Mouse (Mus musculus): ENCODE results near the gene Xdh. TPM values are rescaled to one million over a fixed set of nuclear protein-coding genes. Genes with fewer than 3 reads are reported as not detected.

Xdh gene
- total RNA-seq (2021): 100 to 1,000 TPM; 131 to 165 TPM
- long read RNA-seq, experiment 1, full-length matches to known transcripts: 42 of 62 reads
- long read RNA-seq, experiment 1, partial matches to known transcripts: 11 of 62 reads
- long read RNA-seq, experiment 1, other reads (novel, unspliced or antisense): 9 of 62 reads
- long read RNA-seq, experiment 2, full-length matches to known transcripts: 26 of 38 reads
- long read RNA-seq, experiment 2, partial matches to known transcripts: 6 of 38 reads
- long read RNA-seq, experiment 2, other reads (novel, unspliced or antisense): 6 of 38 reads

DNA sequence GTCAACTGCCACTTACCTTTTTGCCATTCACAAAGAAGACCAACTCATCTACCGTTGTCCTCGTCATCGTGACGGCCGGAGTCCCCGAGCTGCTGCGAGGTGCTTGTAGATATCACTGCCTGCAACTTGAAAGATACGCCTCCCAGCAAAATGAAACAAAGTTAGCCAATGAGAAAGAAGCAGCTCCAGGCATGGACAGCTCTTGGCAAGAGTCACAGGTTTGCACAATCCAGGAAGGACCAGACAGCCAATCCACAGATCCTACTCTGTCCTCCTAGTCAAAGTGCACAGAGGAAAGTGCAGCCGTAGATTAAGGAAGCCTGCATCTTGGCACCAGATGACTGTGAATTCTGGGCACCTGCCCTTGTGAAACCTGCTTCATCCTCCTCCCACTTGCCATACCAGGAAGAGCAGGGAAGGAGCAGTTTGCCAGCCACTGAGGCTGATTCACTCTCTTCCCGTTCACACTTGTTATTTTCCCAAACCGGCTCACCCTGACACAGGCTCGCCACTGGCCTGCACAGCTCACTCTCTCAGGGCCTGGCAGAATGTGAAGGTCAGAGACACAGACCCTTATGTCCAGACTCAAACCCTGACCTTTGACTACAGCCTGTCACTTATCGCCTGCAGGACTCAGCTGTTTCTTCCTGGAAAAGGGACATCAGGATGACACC is at the start of gene Xdh:
Gene Xdh, minus strand, starts transcription at position 135 of the 674 bp plus-strand sequence.
- peak; percentile 88 to 94 for DNase-seq

DNA sequence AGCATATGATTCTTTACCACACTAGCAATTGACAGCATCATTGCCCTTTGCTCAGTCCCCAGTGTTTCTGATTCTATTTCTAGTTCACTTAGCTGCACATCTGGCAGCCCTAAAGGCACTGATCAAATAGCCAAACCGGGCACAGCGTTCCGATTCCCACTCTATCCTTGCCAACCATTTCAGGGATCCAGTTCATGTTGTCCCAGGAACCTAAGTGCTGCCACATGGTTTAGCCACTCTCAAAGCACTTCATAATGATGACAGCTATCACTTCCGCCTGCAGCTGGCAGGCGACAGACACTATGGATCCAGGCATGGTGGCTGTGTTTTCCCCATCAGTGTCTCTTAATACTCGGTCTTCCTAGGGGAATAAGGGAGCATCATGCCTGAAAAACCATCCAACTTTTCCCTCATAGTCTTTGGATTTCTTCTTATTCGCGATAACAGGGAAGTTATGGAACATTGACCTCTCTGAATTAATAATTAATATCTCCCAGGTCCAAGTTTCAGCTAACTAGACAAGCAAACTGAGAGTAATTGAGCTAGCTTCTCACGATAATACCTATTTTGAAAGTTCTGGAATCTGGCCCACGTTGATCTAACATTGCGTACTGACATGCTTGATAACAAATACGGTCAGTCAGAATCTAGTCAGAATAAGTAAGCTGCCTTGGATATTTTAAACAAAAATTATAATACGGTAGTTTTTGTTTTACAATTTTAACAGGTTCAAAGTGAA is 46.1 kb upstream of the Xdh start:
- peak; percentile 42 to 68 for DNase-seq

DNA sequence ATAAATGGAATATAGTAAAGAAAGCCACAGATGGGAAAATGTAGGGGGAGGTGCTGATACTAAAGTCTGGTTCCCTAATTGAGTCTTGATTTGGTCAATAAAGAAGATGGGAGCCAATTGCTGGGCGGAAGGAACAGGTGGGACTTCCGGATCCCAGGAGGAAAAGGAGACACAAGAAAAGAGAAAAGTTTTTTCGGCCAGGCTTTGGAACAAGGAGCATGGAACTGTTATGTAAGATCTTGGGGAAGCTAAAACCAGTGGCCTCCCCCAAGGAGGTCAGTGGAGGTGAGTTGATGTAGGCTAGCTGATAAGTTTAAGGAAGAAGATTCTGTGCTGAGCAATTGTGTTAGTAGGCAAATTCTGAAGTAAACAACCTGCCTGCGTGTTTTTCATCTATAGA is 41.3 kb upstream of the Xdh start:
- peak; percentile 44 to 81 for DNase-seq

DNA sequence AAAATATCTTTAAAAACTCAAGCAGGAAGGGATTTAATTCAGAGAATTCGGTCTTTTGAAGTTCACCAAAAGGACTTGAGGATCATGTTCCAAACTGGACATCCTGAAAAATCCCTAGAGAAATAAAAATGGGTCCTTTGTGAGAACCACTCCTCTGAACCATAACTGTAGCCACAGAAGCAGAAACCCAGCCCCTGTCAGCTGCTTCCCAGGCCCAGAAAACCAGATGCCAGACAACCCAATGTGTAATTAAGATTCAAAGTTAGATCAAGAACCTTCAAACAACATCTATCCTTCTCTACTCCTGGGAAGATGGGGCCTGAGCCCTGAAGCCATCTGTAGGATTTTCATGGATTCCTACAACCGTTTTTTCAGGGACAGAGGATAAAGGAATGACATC is 36.6 kb upstream of the Xdh start:
- no peak for DNase-seq

DNA sequence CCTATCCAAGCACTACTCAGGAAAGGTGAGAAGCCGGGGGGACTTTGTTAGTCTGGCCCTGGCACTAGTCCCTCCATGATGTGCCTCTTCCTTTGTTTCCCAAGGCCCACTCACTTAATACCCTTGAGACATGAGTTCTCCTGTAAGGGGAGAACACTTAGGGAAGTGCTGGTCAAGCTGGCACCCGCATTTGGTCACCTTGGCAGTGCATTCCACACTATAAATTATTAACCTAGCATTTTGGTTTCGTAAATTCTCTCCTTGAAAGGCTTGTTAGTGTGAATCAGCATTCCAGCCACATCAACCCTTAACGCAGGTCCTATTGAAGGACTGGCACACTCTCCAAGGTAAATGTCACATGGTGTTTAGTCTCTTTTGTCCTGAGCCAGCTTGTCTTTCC is 35.9 kb upstream of the Xdh start:
- no peak for DNase-seq

DNA sequence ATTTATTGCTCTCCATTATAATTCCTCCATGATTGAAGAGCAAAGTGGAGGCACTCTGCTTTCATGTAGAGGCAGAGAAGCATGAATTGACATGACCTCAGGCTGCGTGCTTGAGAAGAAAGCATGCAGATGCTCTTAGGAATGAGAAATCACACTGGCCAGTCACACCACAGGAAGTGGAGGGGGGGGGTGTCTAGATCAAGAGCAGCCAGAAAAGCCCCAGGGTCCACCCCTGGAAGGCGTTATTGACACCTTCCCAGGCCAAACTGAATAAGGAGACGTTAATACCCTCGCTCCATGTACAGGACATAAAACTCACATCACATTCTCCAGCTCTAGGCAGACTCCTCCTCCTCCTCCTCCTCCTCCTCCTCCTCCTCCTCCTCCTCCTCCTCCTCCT is 34.5 kb upstream of the Xdh start:
- no peak for DNase-seq

DNA sequence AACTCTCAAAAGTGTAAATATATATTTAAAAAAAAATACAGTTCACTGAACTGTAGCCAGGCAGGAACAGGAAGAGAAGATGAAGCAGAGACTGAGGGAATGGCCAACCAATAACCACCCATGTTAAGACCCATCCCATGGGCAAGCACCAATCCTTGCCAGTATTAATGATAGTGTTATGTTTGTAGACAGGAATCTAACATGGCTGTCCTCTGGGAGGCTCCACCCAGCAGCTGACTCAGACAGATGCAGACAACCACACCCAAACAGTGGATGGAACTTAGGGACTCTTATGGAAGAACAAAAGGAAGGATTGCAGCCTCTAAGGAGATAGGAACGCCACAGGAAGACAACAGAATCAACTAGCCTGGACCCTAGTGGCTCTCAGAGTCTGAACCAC is 32.9 kb upstream of the Xdh start:
- no peak for DNase-seq

DNA sequence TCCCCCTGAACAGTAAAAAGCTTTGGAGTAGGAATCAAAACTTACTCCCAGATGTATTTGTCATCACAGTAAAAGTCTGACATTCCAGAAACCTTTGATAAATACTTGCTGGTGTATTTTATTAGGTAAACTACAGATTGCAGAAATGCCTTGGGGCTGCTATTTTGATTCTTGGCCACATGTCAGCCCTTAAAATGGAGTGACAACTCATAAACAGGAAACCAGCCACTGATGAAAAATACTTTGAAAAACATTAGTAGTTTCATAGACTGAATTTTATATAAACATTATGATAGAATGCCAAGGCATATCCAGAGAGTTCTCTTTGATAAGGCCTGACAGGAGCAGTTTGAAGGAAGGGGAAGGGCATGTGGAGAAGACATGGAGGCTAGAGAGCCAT is 26.1 kb upstream of the Xdh start:
- no peak for DNase-seq

DNA sequence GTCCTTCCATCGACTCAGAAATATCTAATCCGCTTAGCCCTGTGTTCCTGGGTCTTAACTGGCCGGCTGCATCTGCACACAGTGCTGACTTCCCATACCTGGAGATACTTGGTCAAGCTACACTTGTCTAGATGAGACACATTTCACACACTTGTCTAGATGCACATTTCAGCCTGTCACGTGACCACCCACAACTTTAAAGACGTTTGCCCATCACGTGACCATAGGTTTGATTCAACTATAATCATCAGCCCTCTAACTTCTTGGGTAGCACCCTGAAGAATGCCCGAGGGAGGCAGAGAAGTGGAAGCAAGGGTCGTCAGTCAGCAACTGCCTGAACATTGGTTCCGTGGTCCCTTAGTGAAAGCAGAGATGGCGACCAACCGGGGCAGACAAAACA is 22.7 kb upstream of the Xdh start:
- no peak for DNase-seq

DNA sequence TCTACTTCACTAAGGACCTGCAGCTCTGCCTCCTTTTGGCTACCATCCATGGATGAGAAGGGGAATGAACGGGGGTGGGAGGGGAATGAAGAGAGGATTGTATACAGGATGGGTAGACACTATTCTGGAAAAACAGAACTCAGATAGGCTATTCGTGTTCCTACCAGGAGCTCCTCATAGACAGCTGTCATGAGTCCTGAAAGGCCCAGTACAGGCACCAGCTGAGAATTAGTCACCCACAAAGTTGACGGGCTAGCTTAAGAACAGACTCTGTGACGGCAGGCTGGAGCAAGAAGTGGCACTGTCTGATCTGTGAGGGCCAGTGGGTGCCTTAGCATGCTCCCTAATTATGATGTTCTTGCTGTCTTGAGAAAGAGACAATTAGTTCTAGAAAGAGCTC is 21.3 kb upstream of the Xdh start:
- DNase-seq: no peak

DNA sequence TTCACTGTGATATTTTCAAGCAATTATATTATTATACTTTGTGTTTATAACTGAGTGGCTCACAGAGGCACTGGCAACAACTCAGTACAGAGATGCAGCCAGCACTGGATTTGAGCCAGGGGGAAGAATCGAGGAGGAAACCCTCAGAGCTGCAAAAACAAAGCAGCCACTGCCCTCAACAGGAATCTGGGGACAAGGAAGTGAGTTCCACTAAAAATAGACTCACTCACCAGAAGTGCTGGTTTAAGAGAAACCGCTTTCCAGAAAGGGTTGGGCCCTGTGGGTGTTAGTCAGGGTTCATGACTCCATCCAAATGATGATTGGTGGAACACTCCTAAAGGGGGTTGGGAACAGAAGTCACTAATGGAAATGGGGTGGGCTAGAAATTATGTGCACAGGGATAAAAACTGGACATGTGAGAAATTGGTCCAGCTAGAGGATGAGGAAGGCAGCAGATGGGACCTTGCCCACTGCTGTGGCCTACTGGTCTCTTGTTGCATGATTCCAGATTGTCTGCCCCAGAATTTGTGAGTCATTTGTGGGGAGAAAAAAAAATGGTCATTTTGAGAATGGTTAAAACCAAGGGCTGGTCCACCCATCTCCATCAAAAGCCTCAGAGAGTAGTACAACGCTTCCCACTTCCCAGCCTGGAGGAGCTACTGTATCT is 20.5 kb upstream of the Xdh start:
- peak; percentile 90 to 94 for DNase-seq

DNA sequence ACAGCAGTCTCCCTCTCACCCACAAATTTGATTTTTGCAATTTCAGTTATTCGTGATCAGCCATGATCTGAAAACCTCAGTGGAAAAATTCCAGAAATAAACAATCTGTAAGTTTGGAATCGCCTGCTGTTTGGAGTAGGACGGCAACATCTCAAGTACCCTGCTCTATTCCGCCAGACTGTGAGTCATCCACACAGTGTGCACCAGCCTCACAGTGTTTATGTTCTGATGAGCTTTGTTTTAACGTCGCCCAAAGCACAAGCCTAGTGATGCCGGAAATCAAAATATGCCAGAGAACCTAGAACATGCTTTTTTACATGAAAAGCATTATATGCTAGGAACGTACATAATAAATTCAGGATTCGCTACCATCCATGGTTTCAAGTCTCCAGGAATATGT is 14.9 kb upstream of the Xdh start:
- no peak for DNase-seq

DNA sequence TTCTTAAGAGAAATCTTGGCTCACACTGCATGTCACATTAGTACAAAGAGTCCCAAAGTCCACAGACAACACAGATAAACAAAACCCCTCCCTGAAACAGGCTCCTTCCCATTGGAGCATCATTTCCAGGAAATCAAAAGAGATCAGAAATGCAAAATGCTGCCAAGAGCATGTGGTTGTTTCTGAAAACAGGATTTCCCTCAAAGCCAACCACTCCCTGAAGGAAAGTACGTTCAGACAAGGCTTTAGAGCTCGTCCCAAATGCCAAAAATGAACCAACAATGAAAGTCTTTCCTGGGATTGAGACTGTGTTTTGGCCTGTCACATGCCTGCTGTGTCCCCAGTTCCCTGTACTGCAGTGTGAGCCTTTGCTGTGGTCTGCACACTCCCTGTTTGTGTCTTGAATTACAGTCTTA is 12.6 kb upstream of the Xdh start:
- DNase-seq: peak; percentile 79 to 92

DNA sequence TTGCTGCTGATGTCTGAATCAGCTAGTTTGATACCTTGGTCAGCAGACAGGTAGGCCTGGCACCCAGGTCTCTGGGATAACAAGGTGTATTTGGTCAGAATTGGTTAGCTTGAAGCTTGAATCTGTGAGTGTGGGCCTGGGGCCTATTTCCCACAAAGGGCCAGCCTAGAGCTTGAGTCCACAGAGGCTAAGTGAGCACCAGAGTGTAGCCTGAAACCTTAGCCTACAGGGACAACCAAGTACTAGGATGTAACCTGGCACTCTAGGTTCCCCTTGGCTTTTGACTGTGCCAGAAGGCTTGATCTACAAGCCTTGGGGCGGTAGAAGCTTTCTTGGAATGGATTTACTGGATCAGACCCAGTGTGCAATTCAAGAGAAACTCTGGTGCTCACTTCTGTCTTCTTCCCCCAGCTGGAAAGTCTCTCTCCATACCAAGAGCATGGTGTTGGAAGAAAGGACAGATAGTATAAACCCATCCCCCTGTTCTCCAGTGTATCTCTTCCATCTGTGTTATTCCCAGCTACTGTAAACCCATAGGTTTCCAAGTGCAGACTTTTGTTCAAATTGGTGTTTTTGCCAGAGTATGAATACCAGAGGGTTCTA is 11.9 kb upstream of the Xdh start:
- peak in 1 of 2 experiments; percentile 59 for DNase-seq

DNA sequence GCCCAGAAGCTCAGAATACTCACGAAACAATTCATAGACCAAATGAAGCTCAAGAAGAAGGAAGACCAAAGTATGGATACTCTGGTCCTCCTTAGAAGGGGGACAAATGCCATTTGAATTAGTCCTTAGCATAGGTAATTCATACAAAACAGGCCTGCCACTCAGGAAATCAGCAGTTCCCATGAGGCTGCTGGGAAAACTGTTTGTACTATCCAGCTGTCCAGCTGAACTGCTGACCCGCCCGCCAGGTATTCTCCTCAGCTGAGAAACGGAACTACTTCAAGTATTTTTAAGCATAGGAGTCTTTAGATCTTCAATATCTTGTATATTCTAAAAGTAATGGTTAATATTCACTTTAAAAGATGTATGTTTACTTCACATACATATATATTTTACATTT is 10.7 kb upstream of the Xdh start:
- DNase-seq: peak in 1 of 2 experiments; percentile 73

DNA sequence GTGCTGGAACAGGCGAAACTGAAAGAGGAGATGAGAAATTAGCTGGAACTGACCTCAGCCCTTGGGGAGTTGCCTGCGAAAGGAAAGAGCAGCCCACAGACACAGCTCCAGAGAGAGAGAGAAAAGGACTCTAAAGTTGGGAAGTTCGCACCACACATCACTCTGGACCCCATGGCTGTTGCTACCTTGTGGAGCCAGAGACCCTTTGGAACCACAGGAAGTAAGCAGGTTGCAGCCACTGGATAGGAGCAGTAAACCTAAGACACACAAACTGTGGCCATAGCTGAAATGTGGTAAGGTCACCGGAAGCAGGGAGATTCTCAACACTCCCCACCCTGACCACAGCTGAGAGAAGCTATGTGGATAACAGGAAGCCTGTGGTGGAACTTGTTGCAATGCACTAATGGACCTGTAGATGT is 2.1 kb upstream of the Xdh start:
- peak; percentile 65 to 73 for DNase-seq

DNA sequence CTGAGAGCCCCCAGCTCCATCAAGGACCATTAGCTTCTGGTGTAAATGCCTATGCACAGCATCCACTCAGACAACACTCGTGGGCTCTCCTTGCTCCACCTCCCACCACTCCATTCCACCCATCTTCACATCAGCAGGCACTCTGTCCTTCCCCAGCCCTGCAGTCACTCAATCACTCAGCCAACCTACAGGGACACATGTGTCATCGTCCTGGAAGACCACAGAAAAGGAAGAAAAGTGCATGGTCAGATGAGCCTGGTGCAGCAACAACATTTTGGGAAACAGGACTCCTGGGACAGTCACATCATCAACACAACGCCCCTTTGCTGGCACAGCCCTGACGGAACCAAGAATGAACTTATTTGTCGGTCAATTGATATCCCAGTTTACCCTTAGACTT is 974 bp upstream of the Xdh start:
- no peak for DNase-seq

DNA sequence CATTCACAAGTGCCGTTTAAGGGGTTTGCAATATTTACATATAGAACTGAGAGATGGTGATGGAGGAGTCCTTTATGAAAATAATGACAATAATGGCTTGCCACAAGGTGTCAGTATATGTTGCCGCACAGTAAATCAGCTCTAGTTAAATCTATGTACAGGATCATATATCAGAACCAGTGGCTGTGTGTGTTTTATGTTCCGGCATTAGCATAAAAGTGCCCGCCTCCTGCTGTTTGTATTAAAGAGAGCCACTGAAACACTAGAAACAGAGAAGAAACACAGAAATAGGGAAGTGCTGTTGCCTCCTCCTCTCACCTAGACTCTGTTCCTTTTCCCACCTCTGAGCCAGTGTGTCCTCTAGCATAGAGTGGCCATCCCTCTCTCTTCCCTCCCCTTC is 498 bp downstream of the Xdh start:
- peak in 1 of 2 experiments; percentile 67 for DNase-seq

DNA sequence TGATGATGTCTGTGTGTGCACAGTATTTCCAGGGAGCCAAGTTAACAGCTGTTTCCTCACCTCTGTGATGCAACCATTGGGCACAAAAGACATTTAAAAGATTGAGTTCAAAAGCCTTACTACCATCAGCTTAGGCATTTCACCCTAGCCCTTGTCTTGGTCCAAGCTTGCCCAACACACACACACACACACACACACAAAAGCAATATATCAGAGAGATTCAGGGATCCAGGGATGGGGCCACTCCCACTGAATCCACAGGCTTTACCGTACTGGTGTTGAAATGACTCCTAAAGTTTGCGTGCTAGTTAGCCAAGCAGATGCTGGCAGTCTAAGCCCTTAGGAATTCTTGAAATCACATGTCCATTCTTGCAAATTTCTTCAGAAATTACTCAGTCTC is 1.2 kb downstream of the Xdh start:
- peak in 1 of 2 experiments; percentile 40 for DNase-seq

DNA sequence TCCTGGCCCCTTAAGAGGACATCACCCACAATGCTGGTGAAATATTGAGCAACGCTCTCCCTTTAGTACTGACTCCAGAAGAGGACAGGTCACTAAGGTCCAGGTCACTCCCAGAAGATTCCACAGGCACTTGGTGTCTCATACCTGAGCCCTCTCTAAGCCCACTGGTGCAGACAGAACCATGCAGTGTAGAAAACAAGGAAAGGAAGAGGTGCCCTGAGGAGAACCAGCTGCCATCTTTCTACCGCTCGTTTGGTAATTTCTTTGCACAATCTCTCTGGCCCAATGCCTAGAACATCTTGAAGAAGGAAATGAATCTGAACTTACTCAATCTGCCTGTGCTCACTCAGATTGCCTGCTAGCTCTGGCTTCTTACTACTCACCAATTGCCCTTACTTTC is 2.0 kb downstream of the Xdh start:
- peak; percentile 88 for DNase-seq

DNA sequence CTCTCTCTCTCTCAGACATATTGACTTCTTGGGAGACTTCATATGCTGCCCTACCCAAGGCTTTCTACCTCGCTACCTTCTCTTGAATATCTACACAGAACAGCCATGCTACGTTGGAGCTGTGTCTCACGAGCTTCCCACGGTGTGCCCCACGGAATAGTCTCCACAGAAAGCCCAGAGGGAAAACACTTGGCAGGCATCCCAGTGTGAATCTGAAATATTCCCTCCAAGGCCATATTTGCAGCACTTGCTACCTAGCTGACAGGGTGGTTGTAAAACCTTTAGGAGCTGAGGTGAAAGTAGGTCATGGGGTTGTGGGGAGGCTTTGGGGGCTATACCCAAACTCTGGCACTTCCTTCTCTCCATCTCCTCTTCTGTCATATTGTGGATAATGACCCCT is 3.1 kb downstream of the Xdh start:
- peak; percentile 60 to 65 for DNase-seq

DNA sequence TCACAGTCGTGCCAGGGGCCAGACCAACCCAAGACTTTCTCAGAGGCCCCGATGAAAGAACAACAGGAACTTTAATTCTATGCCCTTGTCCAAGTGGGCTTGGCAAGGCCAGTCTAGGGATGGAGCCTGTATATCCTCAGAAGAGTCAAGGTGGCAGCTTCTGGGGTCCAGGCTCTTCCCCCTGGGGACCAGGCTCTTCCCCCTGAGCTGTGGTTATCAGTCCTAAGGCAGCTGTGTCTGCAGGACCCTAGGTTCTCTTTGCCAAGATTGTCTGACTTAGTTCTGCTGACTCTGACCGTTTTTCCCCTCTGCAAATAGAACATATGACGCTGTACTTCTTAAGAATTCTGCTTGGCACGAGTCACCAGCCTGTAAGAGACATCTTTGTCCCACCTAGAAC is 5.3 kb downstream of the Xdh start:
- DNase-seq: peak in 1 of 2 experiments; percentile 22
